Mouse (Mus musculus) forebrain, embryonic 16.5 days (tissue): ENCODE results near the gene Ccin. TPM values are rescaled to one million over a fixed set of nuclear protein-coding genes. Genes with fewer than 3 reads are reported as not detected.

Experiments
- ATAC-seq: fragments of 200-750 bp; cut with Nextera tagmentation; 2 replicates; pipeline ENCODE4 v1.8.0; 2017; ENCODE audit warnings: mild to moderate bottlenecking, moderate library complexity
- H3K27ac ChIP-seq: fragments of 300-500 bp; sonication (generic); 2 replicates; pipeline ENCODE4 v1.5.1; 2014; ENCODE audit warnings: low read length, control low read depth
- H3K27me3 ChIP-seq: fragments of 300-500 bp; sonication (generic); replicated peaks from 2 replicates; pipeline ENCODE4 v1.6.1; 2014; ENCODE audit warnings: low read length; ENCODE audit not compliant: control insufficient read depth, insufficient read depth
- H3K36me3 ChIP-seq: fragments of 300-500 bp; sonication (generic); 2 replicates; pipeline ENCODE4 v1.6.1; 2014; ENCODE audit not compliant: control insufficient read depth, insufficient read depth
- H3K4me1 ChIP-seq: fragments of 300-500 bp; sonication (generic); replicated peaks from 2 replicates; pipeline ENCODE4 v1.6.1; 2014; ENCODE audit warnings: low read length; ENCODE audit not compliant: control insufficient read depth, insufficient read depth
- H3K4me2 ChIP-seq: fragments of 300-500 bp; sonication (generic); 2 replicates; pipeline ENCODE4 v1.6.1; 2014; ENCODE audit warnings: mild to moderate bottlenecking, low read length, control low read depth
- H3K4me3 ChIP-seq: fragments of 300-500 bp; sonication (generic); replicated peaks from 2 replicates; pipeline ENCODE4 v1.5.1; 2014; ENCODE audit warnings: mild to moderate bottlenecking, low read length, control low read depth
- H3K9ac ChIP-seq: fragments of 300-500 bp; sonication (generic); replicated peaks from 2 replicates; pipeline ENCODE4 v1.6.1; 2014; ENCODE audit warnings: low read depth, low read length, control low read depth
- H3K9me3 ChIP-seq: fragments of 300-500 bp; sonication (generic); 2 replicates; pipeline ENCODE4 v1.6.1; 2016; ENCODE audit warnings: low read length; ENCODE audit not compliant: control insufficient read depth
- WGBS: fragments of 180-500 bp; shearing (Covaris S2); extraction: QIAGEN DNeasy Blood & Tissue Kit; methylation state at CpG from one replicate; pipeline ENCODE4 v1.1.7; 2014; 5-methylcytosine and 5-hydroxymethylcytosine counted together
- polyA plus RNA-seq: library from polyadenylated mRNA; unstranded; fragments of >200 nt; fragmentation: Nextera tagmentation; extraction: Ambion mirVana; gene quantifications from 2 replicates; pipeline ENCODE4 v1.2.1, GENCODE M21; 2015

Ccin gene
- polyA plus RNA-seq, 1 experiment from 2014 or later = not detected

DNA sequence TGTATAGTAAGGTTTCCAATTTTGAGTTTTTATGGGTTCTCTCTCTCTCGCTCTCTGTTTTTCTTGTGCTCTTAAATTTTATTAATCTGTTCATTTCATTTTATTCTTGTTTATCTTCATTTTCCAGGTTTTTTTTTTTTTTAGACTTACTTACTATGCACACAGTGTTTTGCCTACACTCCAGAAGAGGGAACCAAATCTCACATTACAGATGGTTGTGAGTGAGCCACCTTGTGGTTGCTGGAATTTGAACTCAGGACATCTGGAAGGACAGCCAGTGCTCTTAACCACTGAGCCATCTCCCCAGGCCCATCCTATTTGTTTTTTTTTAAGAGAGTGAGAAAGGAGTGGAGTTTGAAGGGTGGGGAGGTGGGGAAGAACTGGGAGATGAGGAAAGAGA, 26.9 kb downstream of the Ccin start:
- WGBS = 97% methylated on average over 1 of the region's 1 CpGs
- Histone ChIP-seq H3K36me3 (no peaks in the 10 kb centered on the region), H3K9ac (no peak overlapping the region), H3K27me3 (no peaks in the 10 kb centered on the region), H3K4me1 (peaks cover 22% of the 10 kb centered on the region), H3K4me3 (no peak overlapping the region), H3K9me3 (no peaks in the 10 kb centered on the region), H3K27ac (no peak overlapping the region), H3K4me2 (no peak overlapping the region)
- no peak for ATAC-seq

DNA sequence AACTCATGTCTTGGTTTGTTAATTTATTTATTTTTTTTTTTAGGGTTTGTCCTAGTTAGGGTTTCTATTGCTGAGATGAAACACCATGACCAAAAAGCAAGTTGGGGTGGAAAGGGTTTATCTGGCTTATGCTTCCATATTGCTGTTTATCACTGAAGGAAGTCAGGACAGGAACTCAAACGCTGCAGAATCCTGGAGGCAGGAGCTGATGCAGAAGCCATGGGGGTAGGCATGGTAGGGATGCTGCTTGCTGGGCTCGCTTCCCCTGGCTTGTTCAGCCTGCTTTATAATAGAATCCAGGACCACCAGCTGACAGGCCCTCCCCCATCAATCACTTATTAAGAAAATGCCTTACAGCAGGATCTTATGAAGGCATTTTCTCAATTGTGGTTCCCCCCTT, 27.6 kb downstream of the Ccin start:
- H3K4me3 ChIP-seq = no peak overlapping the region
- no peaks in the 10 kb centered on the region for H3K36me3 ChIP-seq
- no peak overlapping the region for H3K9ac ChIP-seq
- H3K4me2 ChIP-seq = no peak overlapping the region
- no peak for ATAC-seq
- no peaks in the 10 kb centered on the region for H3K27me3 ChIP-seq
- 45% methylated on average over 2 of the region's 2 CpGs for WGBS
- H3K4me1 ChIP-seq = peaks cover 22% of the 10 kb centered on the region
- no peak overlapping the region for H3K27ac ChIP-seq
- no peaks in the 10 kb centered on the region for H3K9me3 ChIP-seq

DNA sequence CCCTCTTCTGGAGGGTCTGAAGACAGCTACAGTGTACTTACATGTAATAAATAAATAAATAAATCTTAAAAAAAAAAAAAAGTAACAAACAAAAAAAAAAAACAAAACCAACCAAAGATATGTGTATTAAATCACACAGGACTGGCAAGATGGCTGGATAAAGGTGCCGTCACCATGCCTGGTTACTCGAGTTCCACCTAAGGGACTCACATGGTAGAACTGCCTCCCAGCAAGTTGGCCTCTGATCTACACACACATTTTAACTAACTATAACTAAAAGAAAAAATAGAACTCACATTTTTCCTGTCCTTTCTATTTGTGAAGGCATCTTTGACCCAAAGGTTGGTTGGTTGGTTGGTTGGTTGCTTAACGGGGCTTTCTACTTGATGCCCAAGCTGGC, 28.5 kb downstream of the Ccin start:
- WGBS = 85% methylated on average over 3 of the region's 3 CpGs
- H3K36me3 ChIP-seq = no peaks in the 10 kb centered on the region
- ATAC-seq = no peak

DNA sequence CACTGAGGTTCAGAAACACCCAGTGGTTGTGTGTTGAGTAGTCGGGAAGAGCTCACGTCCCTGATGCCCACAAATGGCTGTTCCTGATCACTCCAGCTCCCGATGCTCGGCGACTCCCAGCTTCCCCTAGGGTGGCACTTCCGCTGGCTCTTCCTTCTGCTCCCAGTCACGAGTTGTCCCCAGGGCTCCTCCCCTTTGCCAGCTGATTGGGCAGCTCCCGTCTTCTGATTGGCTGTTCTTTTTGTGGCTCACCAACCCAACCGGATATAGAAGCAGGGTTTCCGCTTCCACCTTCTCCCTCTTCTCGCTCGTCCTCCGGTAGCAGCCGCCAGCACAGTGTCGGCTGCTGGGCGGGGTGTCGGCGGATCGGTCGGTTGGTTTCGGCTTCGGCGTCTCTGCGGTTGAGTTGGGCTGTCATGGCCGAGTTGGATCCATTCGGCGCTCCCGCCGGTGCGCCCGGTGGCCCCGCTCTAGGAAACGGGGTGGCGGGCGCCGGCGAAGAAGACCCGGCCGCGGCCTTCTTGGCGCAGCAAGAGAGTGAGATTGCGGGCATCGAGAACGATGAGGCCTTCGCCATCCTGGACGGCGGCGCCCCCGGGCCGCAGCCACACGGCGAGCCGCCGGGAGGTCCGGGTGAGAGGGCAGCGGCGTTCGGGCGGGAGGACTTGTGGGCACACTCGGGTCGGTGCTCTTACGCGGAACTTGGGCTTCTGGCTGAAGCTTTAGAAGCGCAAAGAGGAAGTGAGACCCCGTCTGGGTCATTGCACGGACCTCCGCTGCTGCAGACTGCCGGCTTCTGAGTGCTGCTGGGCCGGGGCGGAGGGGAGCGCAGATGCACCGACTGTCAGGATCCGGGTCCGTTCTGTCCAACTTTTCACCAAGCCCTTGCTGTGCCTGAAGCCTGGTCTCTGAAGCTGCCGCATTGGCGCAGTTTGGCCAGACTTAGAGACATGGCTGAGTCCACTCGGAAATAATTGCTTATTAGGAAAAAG, 29.4 kb downstream of the Ccin start:
- Histone ChIP-seq H3K36me3 (no peaks in the 10 kb centered on the region), H3K4me2 (peak overlapping the region; percentile 89), H3K27me3 (no peaks in the 10 kb centered on the region), H3K27ac (peak overlapping the region; percentile 61), H3K9me3 (no peaks in the 10 kb centered on the region), H3K9ac (peak overlapping the region; percentile 90), H3K4me1 (peaks cover 22% of the 10 kb centered on the region), H3K4me3 (peak overlapping the region; percentile 98)
- WGBS = under 1% methylated on average over 76 of the region's 77 CpGs
- ATAC-seq = peak; percentile 100

More for the DNA sequence above, 28.5 kb downstream of the Ccin start:
- no peaks in the 10 kb centered on the region for H3K9me3 ChIP-seq
- peak overlapping the region; percentile 98 for H3K4me3 ChIP-seq
- H3K4me1 ChIP-seq = peaks cover 22% of the 10 kb centered on the region
- no peaks in the 10 kb centered on the region for H3K27me3 ChIP-seq
- peak overlapping the region; percentile 90 for H3K9ac ChIP-seq
- H3K4me2 ChIP-seq = peak overlapping the region; percentile 72
- H3K27ac ChIP-seq = peak overlapping the region; percentile 61; the same call in 1 of the 2 replicates

DNA sequence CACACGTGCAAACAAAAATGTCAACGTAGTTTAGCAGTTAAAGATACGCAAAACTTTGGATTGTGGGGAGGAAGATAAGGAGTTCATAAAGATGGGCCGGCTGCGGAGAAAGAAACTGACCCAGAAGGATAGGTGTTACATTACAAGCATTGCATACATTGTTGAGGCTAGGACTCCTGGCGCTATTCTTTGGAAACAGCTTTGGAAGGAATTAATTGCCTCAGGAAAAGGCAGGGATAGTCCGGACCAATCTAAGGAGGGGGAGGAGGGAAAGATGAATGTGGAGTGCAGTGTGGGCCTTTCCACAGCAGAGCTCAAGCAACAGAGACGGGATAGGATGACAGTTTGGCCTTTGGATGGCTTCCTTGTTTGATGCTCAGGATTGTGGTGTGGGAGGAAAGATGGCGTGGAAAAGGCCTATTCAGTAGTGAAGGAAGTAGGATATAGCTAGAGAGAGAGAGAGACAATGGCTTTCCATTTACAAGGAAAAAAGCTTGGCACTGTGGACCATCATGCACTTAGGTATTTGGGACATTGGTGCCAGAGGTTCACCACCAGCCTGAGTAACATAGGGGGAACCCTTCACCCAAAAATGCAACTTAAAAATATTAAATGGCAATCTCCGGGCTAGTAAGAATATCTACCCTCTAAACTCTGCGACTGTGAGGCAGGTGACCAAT, 30.2 kb downstream of the Ccin start:
- Histone ChIP-seq H3K9ac (peak overlapping the region; percentile 90), H3K36me3 (no peaks in the 10 kb centered on the region), H3K4me3 (peak overlapping the region; percentile 98), H3K4me1 (peaks cover 22% of the 10 kb centered on the region), H3K27ac (no peak overlapping the region), H3K9me3 (no peaks in the 10 kb centered on the region), H3K27me3 (no peaks in the 10 kb centered on the region), H3K4me2 (peak overlapping the region; percentile 89)
- ATAC-seq = no peak
- WGBS = 27% methylated on average over 11 of the region's 11 CpGs

DNA sequence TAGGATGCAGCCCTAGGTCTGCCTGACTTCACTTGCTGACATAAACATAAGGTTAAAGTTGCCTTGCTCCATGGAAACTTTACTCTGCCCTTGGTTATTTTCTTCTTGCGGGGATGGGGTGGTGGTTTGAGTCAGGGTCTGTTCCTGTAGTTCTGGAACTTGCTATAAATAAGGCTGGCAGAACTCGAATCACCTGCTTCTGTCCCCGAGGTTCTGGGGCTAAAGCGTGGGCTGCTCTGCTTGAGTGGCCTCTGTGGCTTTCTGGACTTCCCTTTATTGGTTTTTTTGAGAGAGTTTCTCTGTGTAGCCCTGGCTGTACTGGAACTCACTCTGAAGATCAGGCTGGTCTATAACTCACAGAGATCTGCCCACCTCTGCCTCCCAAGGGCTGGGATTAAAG, 32.8 kb downstream of the Ccin start:
- Histone ChIP-seq H3K27me3 (no peaks in the 10 kb centered on the region), H3K36me3 (peaks cover 10% of the 10 kb centered on the region; the same call in 1 of the 2 replicates), H3K9me3 (no peaks in the 10 kb centered on the region), H3K4me1 (peaks cover 22% of the 10 kb centered on the region), H3K4me2 (no peak overlapping the region), H3K4me3 (no peak overlapping the region), H3K9ac (no peak overlapping the region), H3K27ac (no peak overlapping the region)
- ATAC-seq = no peak
- 96% methylated on average over 4 of the region's 4 CpGs for WGBS

DNA sequence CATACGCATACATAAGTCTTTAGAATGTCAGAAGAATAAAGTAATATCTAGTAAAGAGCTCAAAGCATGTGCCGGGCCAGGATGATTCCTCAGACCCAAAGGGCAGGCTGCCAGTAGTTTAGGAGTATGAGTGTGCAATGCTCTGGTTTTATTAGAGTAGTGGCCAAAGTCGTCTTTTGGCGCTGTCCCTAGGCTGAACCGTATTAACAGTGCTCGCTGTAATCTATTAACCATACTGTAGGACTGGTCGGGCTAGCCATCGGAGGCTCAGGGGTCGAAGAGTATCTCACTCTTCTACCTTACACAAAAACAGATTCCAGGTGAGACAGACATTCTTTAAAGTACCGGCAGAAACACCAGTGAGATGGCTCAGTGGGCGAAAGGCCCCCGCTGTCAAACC, 33.5 kb downstream of the Ccin start:
- H3K4me1 ChIP-seq = peaks cover 21% of the 10 kb centered on the region
- H3K27me3 ChIP-seq = no peaks in the 10 kb centered on the region
- H3K27ac ChIP-seq = no peak overlapping the region
- no peaks in the 10 kb centered on the region for H3K9me3 ChIP-seq
- no peak overlapping the region for H3K9ac ChIP-seq
- H3K36me3 ChIP-seq = peaks cover 10% of the 10 kb centered on the region; the same call in 1 of the 2 replicates
- H3K4me3 ChIP-seq = no peak overlapping the region
- H3K4me2 ChIP-seq = no peak overlapping the region
- WGBS = 96% methylated on average over 12 of the region's 12 CpGs
- no peak for ATAC-seq

DNA sequence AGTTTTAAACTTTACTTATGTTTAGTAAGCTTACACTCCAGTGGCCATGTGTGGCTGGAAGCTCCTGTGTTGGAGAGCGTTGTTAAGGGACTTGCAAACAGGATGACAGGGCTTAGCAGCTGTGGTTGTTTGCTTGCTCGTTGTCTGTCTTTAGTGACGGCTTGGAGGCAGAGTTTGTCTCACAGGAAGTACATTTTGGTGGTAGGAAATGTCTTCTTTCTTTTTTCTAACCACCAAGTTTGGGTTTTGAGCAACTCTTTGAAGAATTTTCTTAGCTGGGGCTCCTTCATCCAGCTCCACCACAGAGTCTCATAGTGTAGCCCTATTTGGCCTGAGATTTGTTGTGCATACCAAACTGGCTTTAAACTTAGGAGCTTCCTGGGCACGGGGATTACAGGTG, 39.0 kb downstream of the Ccin start:
- Histone ChIP-seq H3K4me2 (no peak overlapping the region), H3K27ac (no peak overlapping the region), H3K27me3 (no peaks in the 10 kb centered on the region), H3K9me3 (no peaks in the 10 kb centered on the region), H3K9ac (no peak overlapping the region), H3K4me1 (no peaks in the 10 kb centered on the region), H3K4me3 (no peak overlapping the region), H3K36me3 (peaks cover 24% of the 10 kb centered on the region)
- 91% methylated on average over 4 of the region's 4 CpGs for WGBS
- ATAC-seq = no peak

DNA sequence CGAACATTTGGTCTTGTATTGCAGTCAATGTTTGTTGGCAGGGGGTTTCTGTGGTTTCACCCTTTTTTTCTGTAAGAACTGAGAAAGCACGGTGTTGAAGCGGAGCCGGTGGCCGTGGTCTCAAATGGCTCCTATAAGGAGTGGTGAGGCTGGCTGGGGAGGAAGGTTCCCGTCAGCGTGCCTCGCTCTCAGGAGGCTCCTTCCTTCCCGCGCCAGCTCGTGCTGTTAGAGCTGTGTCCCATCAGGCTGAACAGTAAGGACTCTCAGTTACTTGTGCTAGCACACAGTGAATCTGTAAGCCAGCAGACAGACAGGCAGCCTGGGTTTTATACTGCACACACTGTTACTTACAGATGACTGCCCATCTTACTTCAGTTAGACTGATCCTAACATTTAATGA, 39.5 kb downstream of the Ccin start:
- Histone ChIP-seq H3K27ac (no peak overlapping the region), H3K9me3 (no peaks in the 10 kb centered on the region), H3K4me1 (no peaks in the 10 kb centered on the region), H3K27me3 (no peaks in the 10 kb centered on the region), H3K4me2 (no peak overlapping the region), H3K4me3 (no peak overlapping the region), H3K9ac (no peak overlapping the region), H3K36me3 (peaks cover 27% of the 10 kb centered on the region)
- ATAC-seq = no peak
- 90% methylated on average over 11 of the region's 11 CpGs for WGBS
